Mouse (Mus musculus): ENCODE results near the gene Gm3238. TPM values are rescaled to one million over a fixed set of nuclear protein-coding genes. Genes with fewer than 3 reads are reported as not detected.
"Not testable (repeated sequence)": the region's sequence is repeated elsewhere in the genome, so short reads cannot be mapped to it uniquely, and the experiment has no call there.

Gene Gm3238
- not detected in 2 replicates for polyA plus RNA-seq (2015; fragmentation: Nextera tagmentation; extraction: Ambion mirVana)

- WGBS: 100% methylated on average over 1 of the region's 1 CpGs
- H3K9ac ChIP-seq (ENCODE audit: low read depth, low read length); H3K9me3 ChIP-seq (replicated peaks; ENCODE audit: control insufficient read depth, low read length, poor library complexity, severe bottlenecking); H3K4me3 ChIP-seq (ENCODE audit: low read depth, low read length); H3K4me1 ChIP-seq (ENCODE audit: control insufficient read depth, insufficient read depth, low read length); H3K27me3 ChIP-seq (ENCODE audit: control insufficient read depth, insufficient read depth, low read depth, low read length); H3K36me3 ChIP-seq (ENCODE audit: control insufficient read depth, insufficient read depth, low read length); H3K4me2 ChIP-seq (ENCODE audit: low read length); ATAC-seq; H3K27ac ChIP-seq (ENCODE audit: low read length): not testable (repeated sequence)
Measured at GRCm38 (mm10) chr10:77771225-77771624, at the start of gene Gm3238. TSS of gene Gm3238 (minus strand) at chr10:77771325.

- peak overlapping the region; percentile 26; the same call in 1 of the 2 replicates for H3K4me2 ChIP-seq (ENCODE audit: low read length)
- H3K9me3 ChIP-seq (replicated peaks; ENCODE audit: control insufficient read depth, low read length, poor library complexity, severe bottlenecking): 0 out of 2 replicates have a peak, but pooled peaks cover 2% of the 10 kb centered on the region
Measured at GRCm38 (mm10) chr10:77819203-77819602, 48.1 kb upstream of the Gm3238 start.

GRCm38 (mm10) chr10:77818523-77818922, 47.4 kb upstream of the Gm3238 start:
- Histone ChIP-seq H3K4me3 (ENCODE audit: low read depth, low read length) (no peak overlapping the region), H3K27me3 (ENCODE audit: control insufficient read depth, insufficient read depth, low read depth, low read length) (no peaks in the 10 kb centered on the region), H3K4me2 (ENCODE audit: low read length) (no peak overlapping the region), H3K4me1 (ENCODE audit: control insufficient read depth, insufficient read depth, low read length) (no peaks in the 10 kb centered on the region), H3K9me3 (replicated peaks; ENCODE audit: control insufficient read depth, low read length, poor library complexity, severe bottlenecking) (no peaks in the 10 kb centered on the region), H3K27ac (ENCODE audit: low read length) (no peak overlapping the region), H3K9ac (ENCODE audit: low read depth, low read length) (no peak overlapping the region), H3K36me3 (ENCODE audit: control insufficient read depth, insufficient read depth, low read length) (no peaks in the 10 kb centered on the region)
- 95% methylated on average over 4 of the region's 4 CpGs for WGBS
- peak; percentile 60 for ATAC-seq

More at GRCm38 (mm10) chr10:77819203-77819602, 48.1 kb upstream of the Gm3238 start:
- Histone ChIP-seq H3K9ac (ENCODE audit: low read depth, low read length) (no peak overlapping the region), H3K36me3 (ENCODE audit: control insufficient read depth, insufficient read depth, low read length) (no peaks in the 10 kb centered on the region), H3K27ac (ENCODE audit: low read length) (no peak overlapping the region), H3K4me1 (ENCODE audit: control insufficient read depth, insufficient read depth, low read length) (no peaks in the 10 kb centered on the region), H3K27me3 (ENCODE audit: control insufficient read depth, insufficient read depth, low read depth, low read length) (no peaks in the 10 kb centered on the region), H3K4me3 (ENCODE audit: low read depth, low read length) (no peak overlapping the region)
- 28% methylated on average over 4 of the region's 4 CpGs for WGBS
- ATAC-seq: peak; percentile 62; the same call in 1 of the 2 replicates

DNA sequence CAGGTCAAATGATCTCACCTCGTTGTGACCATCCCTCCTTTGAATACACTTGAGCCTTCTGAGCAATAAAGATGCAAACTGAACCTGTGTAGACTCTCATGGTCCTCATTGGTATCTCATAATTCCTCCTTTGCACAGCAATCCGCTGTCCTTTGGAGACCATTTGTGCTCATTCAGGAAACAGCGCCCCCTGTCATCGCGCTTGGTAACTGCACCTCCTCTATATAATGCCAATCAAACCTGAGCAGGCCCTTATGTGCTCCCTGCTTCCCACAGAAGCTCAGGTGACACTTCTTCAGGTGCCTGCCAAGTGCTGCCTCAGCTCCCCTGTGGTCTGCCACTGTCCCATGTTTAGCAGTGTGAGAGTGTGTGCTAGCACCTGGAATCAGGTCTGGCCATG, 44.4 kb upstream of the Gm3238 start:
- H3K9ac ChIP-seq (ENCODE audit: low read depth, low read length): no peak overlapping the region

DNA sequence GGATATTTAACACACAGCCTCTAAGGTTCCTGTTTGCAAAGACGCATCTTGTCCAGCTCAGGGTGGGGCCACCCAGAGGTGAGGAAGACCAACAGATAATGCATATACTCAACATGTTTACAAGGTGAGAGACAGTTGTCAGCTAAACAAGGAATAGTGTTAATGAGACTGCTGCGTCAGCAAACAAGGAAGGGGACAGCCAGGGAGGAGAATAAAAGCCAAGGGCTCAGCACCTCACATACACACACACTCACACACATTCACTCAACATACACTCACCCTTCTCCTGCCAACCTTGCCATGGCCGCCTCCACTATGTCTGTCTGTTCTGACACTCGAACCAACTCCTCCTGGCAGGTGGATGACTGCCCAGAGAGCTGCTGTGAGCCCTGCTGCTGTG, 43.3 kb upstream of the Gm3238 start, which contains the start of gene Gm2696:
Gene Gm2696 (plus strand): TSS at position 301 of the 400 bp plus-strand sequence.
- Histone ChIP-seq H3K4me3 (ENCODE audit: low read depth, low read length) (no peak within 1 kb of the TSS), H3K27me3 (ENCODE audit: control insufficient read depth, insufficient read depth, low read depth, low read length) (no peaks in the 10 kb centered on the region), H3K27ac (ENCODE audit: low read length) (no peak within 1 kb of the TSS), H3K36me3 (ENCODE audit: control insufficient read depth, insufficient read depth, low read length) (no peaks in the 10 kb centered on the region), H3K4me2 (ENCODE audit: low read length) (no peak within 1 kb of the TSS), H3K9ac (ENCODE audit: low read depth, low read length) (no peak within 1 kb of the TSS), H3K9me3 (replicated peaks; ENCODE audit: control insufficient read depth, low read length, poor library complexity, severe bottlenecking) (no peaks in the 10 kb centered on the region), H3K4me1 (ENCODE audit: control insufficient read depth, insufficient read depth, low read length) (no peaks in the 10 kb centered on the region)
- ATAC-seq: no peak
- 62% methylated on average over 4 of the region's 4 CpGs for WGBS

More for the DNA sequence above, 44.4 kb upstream of the Gm3238 start:
- Histone ChIP-seq H3K4me2 (ENCODE audit: low read length) (no peak overlapping the region), H3K27ac (ENCODE audit: low read length) (no peak overlapping the region), H3K4me3 (ENCODE audit: low read depth, low read length) (no peak overlapping the region), H3K36me3 (ENCODE audit: control insufficient read depth, insufficient read depth, low read length) (no peaks in the 10 kb centered on the region), H3K9me3 (replicated peaks; ENCODE audit: control insufficient read depth, low read length, poor library complexity, severe bottlenecking) (no peaks in the 10 kb centered on the region), H3K27me3 (ENCODE audit: control insufficient read depth, insufficient read depth, low read depth, low read length) (no peaks in the 10 kb centered on the region), H3K4me1 (ENCODE audit: control insufficient read depth, insufficient read depth, low read length) (no peaks in the 10 kb centered on the region)
- ATAC-seq: no peak
- 38% methylated on average over 5 of the region's 5 CpGs for WGBS

GRCm38 (mm10) chr10:77811743-77812142, 40.6 kb upstream of the Gm3238 start, which contains the start of gene Gm9507:
TSS of gene Gm9507 (minus strand) at chr10:77811843.
- Histone ChIP-seq H3K9ac (ENCODE audit: low read depth, low read length) (no peak within 1 kb of the TSS), H3K4me1 (ENCODE audit: control insufficient read depth, insufficient read depth, low read length) (no peaks in the 10 kb centered on the region), H3K36me3 (ENCODE audit: control insufficient read depth, insufficient read depth, low read length) (no peaks in the 10 kb centered on the region), H3K9me3 (replicated peaks; ENCODE audit: control insufficient read depth, low read length, poor library complexity, severe bottlenecking) (no peaks in the 10 kb centered on the region), H3K27me3 (ENCODE audit: control insufficient read depth, insufficient read depth, low read depth, low read length) (no peaks in the 10 kb centered on the region), H3K27ac (ENCODE audit: low read length) (no peak within 1 kb of the TSS), H3K4me2 (ENCODE audit: low read length) (no peak within 1 kb of the TSS), H3K4me3 (ENCODE audit: low read depth, low read length) (no peak within 1 kb of the TSS)
- ATAC-seq: no peak
- WGBS: 69% methylated on average over 5 of the region's 5 CpGs

DNA sequence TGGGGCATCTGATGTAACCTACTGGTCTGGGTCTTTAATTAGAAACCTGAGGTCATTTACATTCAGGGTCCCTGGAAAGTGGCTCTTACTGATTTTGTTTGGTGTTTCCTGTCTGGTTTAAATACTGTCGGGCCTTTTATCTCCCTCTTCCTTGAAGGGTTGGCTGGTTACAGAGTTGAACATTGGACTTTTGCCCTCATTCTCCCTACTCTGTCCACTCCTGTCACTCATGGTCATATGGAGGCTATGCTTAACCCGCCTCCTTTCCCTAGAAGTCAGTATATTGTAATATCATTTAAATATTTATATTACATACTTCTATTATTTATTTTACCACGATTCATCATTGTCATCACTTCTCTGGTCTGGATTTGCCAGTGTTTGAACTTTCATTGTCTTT, 33.0 kb upstream of the Gm3238 start:
- H3K4me2 ChIP-seq (ENCODE audit: low read length): no peak overlapping the region
- no peaks in the 10 kb centered on the region for H3K36me3 ChIP-seq (ENCODE audit: control insufficient read depth, insufficient read depth, low read length)
- no peak overlapping the region for H3K27ac ChIP-seq (ENCODE audit: low read length)
- no peak overlapping the region for H3K9ac ChIP-seq (ENCODE audit: low read depth, low read length)
- no peaks in the 10 kb centered on the region for H3K27me3 ChIP-seq (ENCODE audit: control insufficient read depth, insufficient read depth, low read depth, low read length)
- ATAC-seq: no peak
- no peaks in the 10 kb centered on the region for H3K9me3 ChIP-seq (replicated peaks; ENCODE audit: control insufficient read depth, low read length, poor library complexity, severe bottlenecking)
- H3K4me1 ChIP-seq (ENCODE audit: control insufficient read depth, insufficient read depth, low read length): no peaks in the 10 kb centered on the region
- 85% methylated on average over 3 of the region's 3 CpGs for WGBS
- no peak overlapping the region for H3K4me3 ChIP-seq (ENCODE audit: low read depth, low read length)

DNA sequence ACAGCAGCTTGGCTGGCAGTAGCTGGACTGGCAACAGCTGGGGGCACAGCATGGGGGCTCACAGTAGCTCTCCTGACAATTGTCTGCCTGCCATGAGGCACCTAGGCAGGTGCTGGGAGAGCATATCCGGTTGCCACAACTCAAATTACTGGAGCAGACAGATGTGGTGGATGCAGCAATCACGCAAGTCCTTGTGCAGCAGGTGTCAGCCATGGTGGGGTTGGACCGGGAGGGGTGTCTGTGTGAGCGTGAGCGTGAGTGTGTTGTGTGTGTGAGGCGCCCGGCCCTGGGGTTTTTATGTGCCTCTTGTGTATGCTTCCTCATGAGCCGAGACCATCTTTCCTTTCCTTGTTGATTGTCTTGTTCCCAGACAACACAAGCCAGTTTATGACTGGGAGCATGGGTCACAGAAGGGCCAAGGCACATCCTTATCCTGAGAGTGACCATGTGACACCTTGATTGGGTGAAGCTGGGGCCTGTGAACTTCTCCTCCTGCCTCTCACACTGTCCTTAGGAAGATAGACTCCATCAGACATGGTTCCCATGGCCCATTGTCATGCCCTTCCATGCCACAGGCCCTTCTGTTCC, 27.9 kb upstream of the Gm3238 start, which contains the start of gene Gm19668:
Gene Gm19668 (minus strand): TSS at position 213 of the 588 bp plus-strand sequence.
- H3K4me3 ChIP-seq (ENCODE audit: low read depth, low read length): no peak within 1 kb of the TSS
- no peaks in the 10 kb centered on the region for H3K36me3 ChIP-seq (ENCODE audit: control insufficient read depth, insufficient read depth, low read length)
- H3K9ac ChIP-seq (ENCODE audit: low read depth, low read length): no peak within 1 kb of the TSS
- no peaks in the 10 kb centered on the region for H3K4me1 ChIP-seq (ENCODE audit: control insufficient read depth, insufficient read depth, low read length)
- no peak within 1 kb of the TSS for H3K27ac ChIP-seq (ENCODE audit: low read length)
- no peaks in the 10 kb centered on the region for H3K27me3 ChIP-seq (ENCODE audit: control insufficient read depth, insufficient read depth, low read depth, low read length)
- ATAC-seq: no peak
- no peak within 1 kb of the TSS for H3K4me2 ChIP-seq (ENCODE audit: low read length)
- WGBS: 66% methylated on average over 8 of the region's 8 CpGs
- H3K9me3 ChIP-seq (replicated peaks; ENCODE audit: control insufficient read depth, low read length, poor library complexity, severe bottlenecking): no peaks in the 10 kb centered on the region

DNA sequence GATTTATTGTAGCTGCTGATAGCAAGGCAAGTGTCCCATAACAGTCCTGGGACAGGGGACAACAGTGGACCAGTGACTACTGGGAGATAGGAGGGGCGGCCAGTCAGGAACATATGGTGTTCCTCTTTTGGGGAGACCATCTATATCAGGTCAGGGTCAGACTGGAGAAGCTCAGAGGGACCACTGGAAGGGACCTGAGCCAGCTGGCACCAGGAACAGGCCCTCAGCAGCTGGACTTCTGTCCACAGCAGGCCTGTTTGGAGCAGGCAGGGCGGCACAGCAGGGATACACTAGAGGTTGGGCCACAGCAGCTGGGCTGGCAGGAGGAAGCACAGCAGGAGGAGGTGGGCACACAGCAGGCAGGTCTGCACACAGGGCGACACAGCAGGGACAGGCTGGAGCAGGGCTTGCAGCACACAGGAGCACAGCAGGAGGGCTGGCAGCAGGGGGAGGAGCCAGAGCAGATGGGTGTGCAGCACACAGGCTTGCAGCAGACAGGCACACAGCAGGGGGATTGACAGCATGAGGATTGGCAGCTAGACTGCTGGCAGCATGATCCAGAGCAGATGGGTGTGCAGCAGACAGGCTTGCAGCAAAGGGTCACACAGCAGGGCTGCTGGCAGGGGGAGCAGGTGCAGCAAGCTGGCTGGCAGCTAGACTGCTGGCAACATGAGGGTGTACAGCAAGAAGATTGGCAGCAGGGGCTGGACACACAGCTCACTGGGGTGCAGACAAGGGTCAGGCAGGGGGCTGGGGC, 27.2 kb upstream of the Gm3238 start:
- H3K9ac ChIP-seq (ENCODE audit: low read depth, low read length); H3K27me3 ChIP-seq (ENCODE audit: control insufficient read depth, insufficient read depth, low read depth, low read length); H3K4me1 ChIP-seq (ENCODE audit: control insufficient read depth, insufficient read depth, low read length); H3K9me3 ChIP-seq (replicated peaks; ENCODE audit: control insufficient read depth, low read length, poor library complexity, severe bottlenecking); H3K27ac ChIP-seq (ENCODE audit: low read length); ATAC-seq; H3K4me3 ChIP-seq (ENCODE audit: low read depth, low read length); H3K4me2 ChIP-seq (ENCODE audit: low read length); H3K36me3 ChIP-seq (ENCODE audit: control insufficient read depth, insufficient read depth, low read length): not testable (repeated sequence)
- 39% methylated on average over 3 of the region's 3 CpGs for WGBS
